Mouse (Mus musculus): ENCODE data around the gene Cblb. TPM values are rescaled to one million over a fixed set of nuclear protein-coding genes. Genes with fewer than 3 reads are reported as not detected.

Cblb gene
- polyA plus RNA-seq, 1 experiment from 2014 or later, result 16.4 TPM

- no peak overlapping the region for H3K9ac ChIP-seq
- H3K4me3 ChIP-seq, result no peak overlapping the region
- H3K9me3 ChIP-seq, result no peaks in the 10 kb centered on the region
- H3K27me3 ChIP-seq, result no peaks in the 10 kb centered on the region
- ATAC-seq (ENCODE audit: insufficient number of reproducible peaks, insufficient read depth, low FRiP score, low TSS enrichment, low read depth), result no peak
- peaks cover 13% of the 10 kb centered on the region for H3K4me1 ChIP-seq
- H3K27ac ChIP-seq, result no peak overlapping the region
- peaks cover 18% of the 10 kb centered on the region for H3K36me3 ChIP-seq
- WGBS, result 80% methylated on average over 4 of the region's 4 CpGs
- no peak overlapping the region for H3K4me2 ChIP-seq
Measured at GRCm38 (mm10) chr16:52040937-52041336, 9.9 kb downstream of the Cblb start.

GRCm38 (mm10) chr16:52042667-52043379 is 11.8 kb downstream of the Cblb start:
- Histone ChIP-seq H3K4me3 (no peak overlapping the region), H3K4me2 (no peak overlapping the region), H3K9ac (no peak overlapping the region), H3K36me3 (peaks cover 19% of the 10 kb centered on the region), H3K27me3 (no peaks in the 10 kb centered on the region), H3K27ac (no peak overlapping the region), H3K4me1 (peaks cover 9% of the 10 kb centered on the region), H3K9me3 (no peaks in the 10 kb centered on the region)
- WGBS, result 75% methylated on average over 14 of the region's 14 CpGs
- no peak for ATAC-seq (ENCODE audit: insufficient number of reproducible peaks, insufficient read depth, low FRiP score, low TSS enrichment, low read depth)

GRCm38 (mm10) chr16:52043380-52044117 is 12.5 kb downstream of the Cblb start:
- Histone ChIP-seq H3K4me3 (no peak overlapping the region), H3K9ac (no peak overlapping the region), H3K27me3 (no peaks in the 10 kb centered on the region), H3K4me1 (peaks cover 9% of the 10 kb centered on the region), H3K4me2 (no peak overlapping the region), H3K27ac (no peak overlapping the region), H3K9me3 (no peaks in the 10 kb centered on the region), H3K36me3 (peaks cover 20% of the 10 kb centered on the region)
- WGBS, result 73% methylated on average over 11 of the region's 11 CpGs
- ATAC-seq (ENCODE audit: insufficient number of reproducible peaks, insufficient read depth, low FRiP score, low TSS enrichment, low read depth), result no peak

- no peak overlapping the region for H3K27ac ChIP-seq
- H3K4me2 ChIP-seq, result no peak overlapping the region
- peaks cover 24% of the 10 kb centered on the region for H3K36me3 ChIP-seq
- no peak overlapping the region for H3K9ac ChIP-seq
- H3K27me3 ChIP-seq, result no peaks in the 10 kb centered on the region
- ATAC-seq (ENCODE audit: insufficient number of reproducible peaks, insufficient read depth, low FRiP score, low TSS enrichment, low read depth), result no peak
- H3K9me3 ChIP-seq, result no peaks in the 10 kb centered on the region
- H3K4me3 ChIP-seq, result no peak overlapping the region
- 90% methylated on average over 7 of the region's 7 CpGs for WGBS
- H3K4me1 ChIP-seq, result peaks cover 15% of the 10 kb centered on the region
Measured at GRCm38 (mm10) chr16:52044518-52044917, 13.5 kb downstream of the Cblb start.

- H3K4me1 ChIP-seq, result peaks cover 16% of the 10 kb centered on the region
- no peak overlapping the region for H3K9ac ChIP-seq
- H3K27me3 ChIP-seq, result no peaks in the 10 kb centered on the region
- no peak overlapping the region for H3K4me2 ChIP-seq
- no peak for ATAC-seq (ENCODE audit: insufficient number of reproducible peaks, insufficient read depth, low FRiP score, low TSS enrichment, low read depth)
- no peak overlapping the region for H3K27ac ChIP-seq
- H3K9me3 ChIP-seq, result no peaks in the 10 kb centered on the region
- 79% methylated on average over 4 of the region's 4 CpGs for WGBS
- peaks cover 27% of the 10 kb centered on the region for H3K36me3 ChIP-seq
- H3K4me3 ChIP-seq, result no peak overlapping the region
Measured at GRCm38 (mm10) chr16:52044985-52045384, 14.0 kb downstream of the Cblb start.

GRCm38 (mm10) chr16:52046464-52046863 is 15.4 kb downstream of the Cblb start:
- Histone ChIP-seq H3K36me3 (peaks cover 35% of the 10 kb centered on the region), H3K9ac (no peak overlapping the region), H3K9me3 (no peaks in the 10 kb centered on the region), H3K27ac (no peak overlapping the region), H3K4me1 (peaks cover 12% of the 10 kb centered on the region), H3K27me3 (no peaks in the 10 kb centered on the region), H3K4me2 (no peak overlapping the region), H3K4me3 (no peak overlapping the region)
- ATAC-seq (ENCODE audit: insufficient number of reproducible peaks, insufficient read depth, low FRiP score, low TSS enrichment, low read depth), result no peak
- WGBS, result 94% methylated on average over 4 of the region's 4 CpGs

- no peak overlapping the region for H3K4me3 ChIP-seq
- WGBS, result 90% methylated on average over 8 of the region's 8 CpGs
- no peak overlapping the region for H3K27ac ChIP-seq
- H3K4me2 ChIP-seq, result no peak overlapping the region
- H3K27me3 ChIP-seq, result no peaks in the 10 kb centered on the region
- H3K9me3 ChIP-seq, result no peaks in the 10 kb centered on the region
- H3K4me1 ChIP-seq, result peaks cover 26% of the 10 kb centered on the region
- peaks cover 45% of the 10 kb centered on the region for H3K36me3 ChIP-seq
- ATAC-seq (ENCODE audit: insufficient number of reproducible peaks, insufficient read depth, low FRiP score, low TSS enrichment, low read depth), result no peak
- H3K9ac ChIP-seq, result no peak overlapping the region
Measured at GRCm38 (mm10) chr16:52051106-52051505, 20.1 kb downstream of the Cblb start.

GRCm38 (mm10) chr16:52052734-52053133 is 21.7 kb downstream of the Cblb start:
- no peak overlapping the region for H3K9ac ChIP-seq
- peaks cover 42% of the 10 kb centered on the region for H3K36me3 ChIP-seq
- H3K9me3 ChIP-seq, result no peaks in the 10 kb centered on the region
- H3K27ac ChIP-seq, result no peak overlapping the region
- 68% methylated on average over 5 of the region's 5 CpGs for WGBS
- H3K4me3 ChIP-seq, result no peak overlapping the region
- no peak; the same call in 1 of the 2 replicates for ATAC-seq (ENCODE audit: insufficient number of reproducible peaks, insufficient read depth, low FRiP score, low TSS enrichment, low read depth)
- peaks cover 30% of the 10 kb centered on the region for H3K4me1 ChIP-seq
- H3K4me2 ChIP-seq, result no peak overlapping the region
- H3K27me3 ChIP-seq, result no peaks in the 10 kb centered on the region

GRCm38 (mm10) chr16:52055236-52055635 is 24.2 kb downstream of the Cblb start:
- Histone ChIP-seq H3K27ac (no peak overlapping the region), H3K9ac (no peak overlapping the region), H3K9me3 (no peaks in the 10 kb centered on the region), H3K4me3 (no peak overlapping the region), H3K4me1 (peaks cover 34% of the 10 kb centered on the region), H3K4me2 (no peak overlapping the region), H3K36me3 (peaks cover 19% of the 10 kb centered on the region; the same call in 1 of the 2 replicates), H3K27me3 (no peaks in the 10 kb centered on the region)
- WGBS, result 84% methylated on average over 3 of the region's 3 CpGs
- ATAC-seq (ENCODE audit: insufficient number of reproducible peaks, insufficient read depth, low FRiP score, low TSS enrichment, low read depth), result no peak

GRCm38 (mm10) chr16:52056164-52056563 is 25.1 kb downstream of the Cblb start:
- peaks cover 43% of the 10 kb centered on the region for H3K4me1 ChIP-seq

GRCm38 (mm10) chr16:52057335-52057734 is 26.3 kb downstream of the Cblb start:
- no peaks in the 10 kb centered on the region for H3K27me3 ChIP-seq
- no peak overlapping the region for H3K4me3 ChIP-seq
- H3K9ac ChIP-seq, result no peak overlapping the region
- 84% methylated on average over 2 of the region's 2 CpGs for WGBS
- H3K4me1 ChIP-seq, result peaks cover 48% of the 10 kb centered on the region
- no peaks in the 10 kb centered on the region for H3K9me3 ChIP-seq
- 0 out of 2 replicates have a peak, but pooled peaks cover 11% of the 10 kb centered on the region for H3K36me3 ChIP-seq
- no peak for ATAC-seq (ENCODE audit: insufficient number of reproducible peaks, insufficient read depth, low FRiP score, low TSS enrichment, low read depth)
- no peak overlapping the region for H3K27ac ChIP-seq
- H3K4me2 ChIP-seq, result no peak overlapping the region

More at GRCm38 (mm10) chr16:52056164-52056563, 25.1 kb downstream of the Cblb start:
- no peak overlapping the region for H3K4me3 ChIP-seq
- H3K9ac ChIP-seq, result no peak overlapping the region
- ATAC-seq (ENCODE audit: insufficient number of reproducible peaks, insufficient read depth, low FRiP score, low TSS enrichment, low read depth), result no peak
- H3K4me2 ChIP-seq, result no peak overlapping the region
- no peaks in the 10 kb centered on the region for H3K27me3 ChIP-seq
- peaks cover 17% of the 10 kb centered on the region; the same call in 1 of the 2 replicates for H3K36me3 ChIP-seq
- 78% methylated on average over 4 of the region's 4 CpGs for WGBS
- no peak overlapping the region; the same call in 1 of the 2 replicates for H3K27ac ChIP-seq
- H3K9me3 ChIP-seq, result no peaks in the 10 kb centered on the region

GRCm38 (mm10) chr16:52059535-52059934 is 28.5 kb downstream of the Cblb start:
- H3K27ac ChIP-seq, result no peak overlapping the region
- H3K4me2 ChIP-seq, result no peak overlapping the region
- H3K36me3 ChIP-seq, result 0 out of 2 replicates have a peak, but pooled peaks cover 11% of the 10 kb centered on the region
- 76% methylated on average over 4 of the region's 4 CpGs for WGBS
- peaks cover 44% of the 10 kb centered on the region for H3K4me1 ChIP-seq
- H3K27me3 ChIP-seq, result no peaks in the 10 kb centered on the region
- no peak overlapping the region for H3K4me3 ChIP-seq
- H3K9me3 ChIP-seq, result no peaks in the 10 kb centered on the region
- no peak for ATAC-seq (ENCODE audit: insufficient number of reproducible peaks, insufficient read depth, low FRiP score, low TSS enrichment, low read depth)
- H3K9ac ChIP-seq, result no peak overlapping the region
